Mouse (Mus musculus): ENCODE data around the gene Eps8.
"Not testable (repeated sequence)": the region's sequence is repeated elsewhere in the genome, so short reads cannot be mapped to it uniquely, and the experiment has no call there.

The Eps8 gene

DNA sequence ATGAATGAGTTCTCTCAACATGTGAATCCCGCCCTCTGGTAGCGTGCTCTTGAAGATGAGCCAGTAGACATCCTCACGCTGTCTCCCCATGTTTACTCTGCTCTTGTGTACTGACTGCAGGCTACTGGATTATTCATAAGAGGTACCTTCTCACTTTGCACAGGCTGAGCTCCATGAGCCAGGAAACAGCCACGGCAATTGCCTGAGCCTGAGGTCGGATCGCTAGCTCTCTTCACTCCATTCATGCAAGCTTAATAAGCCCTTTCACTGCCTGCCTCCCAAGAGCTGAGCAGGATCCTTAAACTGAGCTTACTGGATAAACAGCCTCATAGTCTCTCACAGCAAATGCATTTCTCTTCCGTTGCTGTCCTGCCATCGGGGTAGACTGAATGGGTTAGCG, 182.5 kb downstream of the Eps8 start:
- no peak for DNase-seq (ENCODE audit: low spot score)

DNA sequence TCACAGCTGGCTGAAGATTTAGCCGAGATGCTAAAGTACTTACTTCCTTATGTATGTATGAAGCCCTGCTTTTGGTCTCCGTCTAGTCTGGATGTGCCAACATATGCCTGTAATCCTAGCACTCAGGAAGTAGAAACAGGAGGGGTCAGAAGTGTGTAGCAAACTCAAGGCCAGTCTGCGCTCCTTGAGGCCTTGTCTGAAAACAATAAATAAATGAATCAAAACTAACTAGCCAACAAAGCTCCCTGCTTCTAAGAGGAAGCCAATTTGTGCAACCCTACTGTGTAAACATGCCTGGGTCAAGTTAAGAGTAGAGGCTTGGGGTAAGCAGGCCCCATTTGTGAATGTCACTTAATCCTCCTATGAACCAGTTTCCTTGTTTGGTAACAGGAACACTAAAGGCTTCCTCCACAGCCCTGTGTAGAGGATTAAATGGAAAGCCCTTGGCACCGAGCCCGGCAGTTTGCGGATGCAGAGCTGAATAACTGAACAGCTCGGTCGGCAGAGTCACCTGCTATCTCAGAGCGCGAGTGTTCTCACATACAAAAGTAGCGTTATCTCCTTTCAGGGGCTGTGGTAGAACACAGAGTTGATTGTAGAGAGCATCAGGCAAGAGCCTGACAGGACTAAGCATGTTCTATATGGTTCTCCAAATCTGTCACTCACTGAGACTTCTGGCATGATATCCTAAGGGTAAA, 183.6 kb downstream of the Eps8 start:
- DNase-seq (ENCODE audit: low spot score), result peak; percentile 81

DNA sequence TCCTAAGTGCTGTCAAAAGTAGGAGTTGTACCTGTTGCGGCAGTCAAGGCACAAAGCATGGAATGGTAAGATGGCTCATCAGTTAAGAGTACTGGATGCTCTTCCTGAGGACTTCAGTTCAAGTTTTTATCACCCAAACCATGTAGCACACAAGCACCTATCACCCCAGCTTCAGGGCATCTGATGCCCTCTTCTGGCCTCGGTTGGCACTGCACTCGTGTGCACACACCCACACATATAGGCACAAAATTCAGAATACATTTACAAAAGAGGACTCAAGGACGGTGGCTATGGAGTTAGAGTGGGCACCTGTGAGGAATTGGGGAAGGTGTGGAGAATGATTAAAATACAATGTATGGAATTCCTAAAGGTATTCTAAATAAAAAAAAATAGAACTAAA, 185.1 kb downstream of the Eps8 start:
- DNase-seq (ENCODE audit: low spot score), result no peak

DNA sequence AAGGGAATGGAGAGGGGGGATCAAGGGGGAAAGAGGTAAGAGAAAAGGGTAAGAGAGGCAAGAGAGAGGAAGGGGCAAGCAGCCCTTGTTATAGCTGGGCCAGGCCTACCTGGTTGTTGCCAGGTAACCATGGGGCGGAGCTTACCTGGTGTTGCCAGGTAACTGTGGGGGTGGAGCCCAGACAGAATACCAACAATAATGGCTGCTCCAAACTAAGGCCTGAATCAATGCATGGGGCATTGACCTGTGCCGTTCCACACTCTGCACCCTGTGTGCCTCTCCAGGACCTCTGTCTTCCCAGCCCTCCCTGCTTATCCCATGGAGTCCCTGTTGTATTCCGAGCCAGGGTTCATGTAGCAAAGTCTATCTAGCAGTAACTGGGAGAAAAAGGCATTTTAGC, 187.0 kb downstream of the Eps8 start:
- no peak for DNase-seq (ENCODE audit: low spot score)

DNA sequence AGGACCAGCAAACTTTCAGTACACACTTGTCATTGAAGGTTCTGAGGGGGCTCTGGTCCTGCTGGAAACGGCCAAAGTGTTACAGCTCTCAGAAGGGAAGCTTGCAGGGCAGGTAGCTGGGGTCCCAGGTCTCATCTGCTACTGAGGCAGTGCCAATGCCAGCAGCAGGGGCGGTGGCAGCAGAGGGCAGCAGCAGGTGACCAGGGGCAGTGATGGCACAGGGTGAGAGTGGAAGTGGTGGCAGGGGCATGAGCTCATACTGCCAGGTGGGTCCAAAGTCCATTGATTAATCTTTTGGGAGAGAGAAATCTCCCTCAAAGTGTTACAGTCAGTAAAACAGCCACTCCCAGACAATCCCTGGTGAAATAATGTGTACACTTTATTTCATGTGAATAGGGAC, 188.4 kb downstream of the Eps8 start:
- DNase-seq (ENCODE audit: low spot score), result no peak

DNA sequence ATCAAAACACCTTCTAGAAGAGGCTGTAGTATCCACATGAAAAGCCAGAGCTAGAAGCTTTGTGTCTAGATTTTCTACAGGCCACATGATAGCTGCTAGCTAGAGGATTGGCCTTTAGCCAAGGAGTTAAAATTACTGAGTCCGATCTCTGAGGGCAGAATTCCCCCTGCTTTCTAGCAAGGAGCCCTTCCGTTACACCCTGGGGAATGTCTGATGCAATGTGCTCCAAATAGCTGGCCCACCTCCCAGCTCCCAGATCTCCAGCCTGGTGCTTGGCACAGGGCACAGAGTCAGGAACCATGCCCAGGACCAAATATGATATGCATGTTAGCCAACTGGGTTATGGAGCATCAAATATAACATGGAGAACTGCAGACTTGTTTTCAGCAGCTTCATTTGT, 189.4 kb downstream of the Eps8 start:
- peak; percentile 50 for DNase-seq (ENCODE audit: low spot score)

DNA sequence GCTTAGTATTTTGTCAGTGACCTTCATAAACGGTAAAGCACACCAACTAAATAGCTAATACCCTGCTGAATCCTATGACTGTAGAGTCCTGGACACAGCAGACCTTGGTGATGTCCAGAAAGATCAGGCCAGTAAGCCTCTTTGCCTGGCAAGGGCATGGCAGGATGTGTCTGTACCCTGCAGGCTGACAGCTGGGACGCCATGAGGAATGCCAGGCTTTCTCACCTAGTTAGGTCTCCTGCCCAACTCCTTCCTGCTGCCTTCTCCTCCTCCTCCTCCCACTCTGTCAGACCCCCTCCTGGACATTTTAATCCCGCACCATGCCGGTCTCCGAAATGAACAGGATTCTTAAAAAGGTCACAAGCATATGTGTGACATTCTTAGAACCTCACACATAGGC, 190.9 kb downstream of the Eps8 start:
- no peak for DNase-seq (ENCODE audit: low spot score)

DNA sequence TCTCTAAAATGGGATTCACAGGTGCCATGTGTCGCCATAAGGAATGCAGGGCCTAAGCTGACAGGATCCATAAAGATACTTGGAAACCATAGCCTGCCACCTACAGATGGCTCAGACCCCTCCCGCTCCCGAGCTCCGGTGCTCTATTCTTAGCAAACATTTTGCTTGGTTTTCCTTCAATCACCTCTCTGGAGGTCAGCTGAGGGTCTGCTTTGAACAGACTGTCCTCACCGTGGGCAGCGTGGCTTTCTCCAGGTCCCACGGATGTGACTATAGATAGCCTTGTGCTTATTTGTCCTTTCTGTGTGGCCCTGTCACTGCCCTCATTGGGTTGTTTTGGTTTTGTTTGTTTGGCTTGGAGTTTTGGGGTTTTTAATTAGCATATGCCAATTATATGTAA, 196.5 kb downstream of the Eps8 start:
- DNase-seq (ENCODE audit: low spot score), result no peak

DNA sequence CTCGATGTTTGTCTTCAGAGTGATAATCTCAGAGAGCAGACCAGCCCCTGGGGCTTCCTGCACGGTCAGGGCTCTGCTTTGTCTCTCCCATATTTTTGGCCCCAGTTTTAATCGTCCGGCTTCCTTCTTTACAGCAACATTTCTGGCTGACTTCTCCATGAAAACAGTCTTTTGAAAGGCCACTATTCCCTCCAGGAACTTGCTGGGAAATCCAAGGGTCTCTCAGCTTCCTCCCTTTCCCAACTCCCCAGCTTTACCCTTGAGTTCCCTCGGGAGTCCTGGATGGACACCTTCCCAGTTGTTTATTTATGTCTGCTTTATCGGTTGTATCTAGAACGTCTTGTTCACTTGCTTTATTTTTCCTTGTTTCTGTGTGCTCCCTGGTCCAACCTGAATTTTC, 197.5 kb downstream of the Eps8 start:
- peak; percentile 31 for DNase-seq (ENCODE audit: low spot score)

DNA sequence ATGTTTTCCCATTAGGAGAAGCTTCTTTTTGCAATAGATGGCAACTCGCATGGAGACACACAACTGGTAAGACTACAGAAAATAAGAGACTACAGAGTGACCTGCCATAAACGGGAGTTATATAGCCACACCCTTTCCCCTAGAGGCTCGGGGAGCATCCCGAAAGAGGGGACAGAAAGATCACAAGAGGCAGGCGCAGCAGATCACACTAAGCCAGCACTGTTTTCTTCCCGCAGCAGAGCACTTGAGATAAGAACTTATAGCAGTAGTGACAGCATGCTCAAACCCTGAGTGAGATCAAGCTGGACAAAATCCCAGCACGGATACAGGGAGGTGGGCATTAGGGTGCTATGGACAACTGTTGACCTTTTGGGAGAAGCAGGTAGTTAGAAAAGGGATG, 198.6 kb downstream of the Eps8 start:
- no peak for DNase-seq (ENCODE audit: low spot score)

DNA sequence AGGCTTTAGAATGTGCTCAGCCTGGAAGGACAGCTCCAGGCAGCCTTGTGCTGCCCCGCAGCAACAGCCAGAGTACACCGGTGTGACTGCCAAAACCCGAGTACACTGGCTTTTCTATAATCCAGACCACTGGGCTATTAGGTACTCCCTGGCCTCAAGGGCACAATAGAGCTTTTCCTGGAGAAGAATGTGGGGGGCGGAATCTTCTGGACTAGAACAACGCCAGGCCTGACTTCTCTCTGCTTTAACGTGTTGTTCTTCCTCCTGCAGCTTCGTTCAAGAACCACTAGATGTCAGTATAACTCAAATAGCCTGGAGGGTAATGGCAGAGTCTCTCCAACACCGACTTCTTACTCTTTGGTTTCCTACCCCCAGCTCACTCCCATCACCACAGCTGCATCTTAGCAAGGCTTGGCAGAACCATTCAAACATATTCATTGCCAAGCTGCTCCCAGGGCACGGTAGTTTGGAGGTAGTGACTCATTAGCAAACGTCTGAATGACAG, 199.1 kb downstream of the Eps8 start:
- DNase-seq (ENCODE audit: low spot score), result peak; percentile 26

DNA sequence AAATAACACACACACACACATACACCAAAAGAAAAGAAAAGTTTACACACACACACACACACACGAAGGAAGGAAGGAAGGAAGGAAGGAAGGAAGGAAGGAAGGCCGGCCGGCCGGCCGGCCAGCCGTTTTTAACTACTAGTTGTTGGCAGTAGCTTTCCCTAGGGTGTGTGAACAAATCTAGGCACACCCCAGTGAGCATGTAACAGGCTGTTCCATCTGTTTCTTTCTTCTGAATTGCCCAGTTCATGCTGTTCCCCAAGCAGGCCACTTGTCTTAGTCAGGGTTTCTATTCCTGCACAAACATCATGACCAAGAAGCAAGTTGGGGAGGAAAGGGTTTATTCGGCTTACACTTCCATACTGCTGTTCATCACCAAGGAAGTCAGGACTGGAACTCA, 208.6 kb downstream of the Eps8 start:
- DNase-seq (ENCODE audit: low spot score), result not testable (repeated sequence)

DNA sequence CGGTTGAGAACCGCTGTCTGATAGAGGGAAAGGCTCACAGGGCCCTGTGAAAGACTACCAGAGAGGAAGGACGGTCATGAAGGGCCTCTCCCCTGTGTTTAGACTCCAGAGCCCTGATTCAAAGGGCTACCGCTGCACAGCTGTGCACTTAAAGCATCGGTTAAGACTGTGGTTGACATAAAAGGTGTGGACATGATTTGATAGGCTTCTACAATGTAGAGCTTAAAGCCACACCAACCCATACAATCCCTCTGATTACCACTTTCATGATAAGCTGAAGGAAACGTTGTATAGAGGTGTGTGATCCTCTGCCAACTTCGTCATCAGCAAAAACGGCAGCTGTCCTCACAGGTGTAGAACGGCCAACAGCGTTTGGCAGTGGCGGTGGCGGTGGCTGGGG, 211.6 kb downstream of the Eps8 start:
- no peak for DNase-seq (ENCODE audit: low spot score)

DNA sequence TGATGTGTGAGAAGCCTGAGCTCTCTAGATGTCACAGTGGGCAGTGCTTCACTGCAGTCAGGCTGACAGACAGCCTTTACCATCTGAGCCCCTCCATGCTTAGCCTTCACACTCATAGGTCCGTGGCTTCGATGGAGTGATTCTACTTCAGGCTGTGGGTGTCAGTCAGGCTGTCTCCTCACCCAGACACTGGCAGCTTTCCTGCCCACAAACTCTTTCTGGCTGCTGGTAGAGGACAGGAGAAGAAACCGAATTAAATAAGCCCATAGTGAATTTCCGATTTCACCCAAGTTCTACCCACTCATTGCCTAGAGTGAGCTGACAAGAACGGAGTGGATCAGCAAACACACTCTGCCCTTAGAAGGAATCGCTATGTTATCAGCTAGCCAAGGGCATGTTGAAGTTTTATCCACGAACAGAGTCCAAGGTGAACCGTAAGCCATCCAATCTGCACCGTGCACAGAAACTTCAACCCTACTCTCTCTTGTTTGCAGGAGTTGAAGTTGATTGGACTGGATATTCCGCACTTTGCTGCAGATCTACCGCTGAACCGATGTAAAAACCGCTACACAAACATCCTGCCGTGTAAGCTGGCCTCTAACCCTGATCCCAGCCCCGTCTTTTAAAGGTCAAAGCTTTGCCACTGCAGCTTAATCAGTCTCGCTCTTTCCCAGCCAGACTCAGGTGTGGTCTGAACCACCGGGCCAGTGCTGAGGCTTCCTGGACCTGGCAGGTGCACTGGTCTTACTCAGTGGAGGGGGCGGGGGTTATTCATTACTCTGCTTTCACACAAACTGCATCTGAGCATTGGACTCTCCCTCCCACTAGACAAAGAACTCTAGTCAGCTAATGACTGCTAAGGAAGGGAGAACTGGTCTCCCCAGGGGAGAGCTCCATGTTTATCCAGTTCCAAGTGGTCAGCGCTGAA, 213.9 kb downstream of the Eps8 start:
- no peak for DNase-seq (ENCODE audit: low spot score)

DNA sequence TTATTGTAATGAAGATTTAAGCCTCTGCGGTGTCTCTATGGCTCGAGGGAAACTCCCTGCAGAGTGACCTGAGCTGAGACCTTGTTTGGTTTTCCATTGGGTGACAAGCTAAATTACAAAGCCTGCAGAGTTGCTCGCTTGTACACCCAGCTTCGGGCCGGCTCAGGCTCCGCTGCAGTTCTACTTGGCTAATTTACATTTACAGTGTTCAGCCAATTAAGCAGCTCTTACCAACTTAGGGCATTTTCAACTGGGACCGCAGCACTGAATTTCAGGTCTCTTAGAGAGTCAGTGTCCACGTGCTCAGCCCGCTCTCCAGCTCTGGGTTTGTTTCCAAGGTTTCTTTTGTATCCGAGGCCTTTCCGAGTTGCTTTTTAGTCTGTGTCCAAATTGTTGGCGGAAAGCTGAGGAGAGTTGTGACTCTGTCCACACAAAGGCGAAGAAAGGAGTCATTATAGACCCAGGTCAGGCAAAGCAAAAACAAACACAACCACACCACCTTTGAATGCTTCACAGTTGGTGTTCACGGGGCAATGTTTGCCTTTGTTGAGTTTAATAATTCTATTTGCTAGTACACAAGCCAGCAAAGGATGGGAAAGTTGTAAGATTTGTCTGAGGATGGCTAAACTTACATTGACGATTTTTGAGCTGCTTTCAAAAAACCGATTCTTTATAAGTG, 216.6 kb downstream of the Eps8 start:
- no peak for DNase-seq (ENCODE audit: low spot score)

DNA sequence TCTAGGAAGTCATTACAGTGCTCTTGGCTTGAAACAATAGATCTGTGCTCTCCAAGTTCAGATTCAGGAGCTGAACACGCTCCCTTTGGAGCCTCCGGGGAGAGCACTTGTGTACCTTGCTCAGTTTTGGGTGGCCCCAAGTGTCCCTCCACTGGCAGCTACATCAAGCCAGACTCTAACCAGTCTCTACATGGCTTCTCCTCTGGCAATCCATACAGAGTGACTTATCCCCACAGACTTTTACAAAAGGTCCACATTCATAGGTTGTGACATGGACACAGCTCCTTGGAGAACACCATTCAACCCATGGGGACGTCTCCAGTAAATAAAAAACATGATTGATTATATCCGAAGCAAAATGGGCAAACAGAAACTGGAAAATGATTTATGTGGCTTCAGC, 217.2 kb downstream of the Eps8 start:
- no peak for DNase-seq (ENCODE audit: low spot score)

DNA sequence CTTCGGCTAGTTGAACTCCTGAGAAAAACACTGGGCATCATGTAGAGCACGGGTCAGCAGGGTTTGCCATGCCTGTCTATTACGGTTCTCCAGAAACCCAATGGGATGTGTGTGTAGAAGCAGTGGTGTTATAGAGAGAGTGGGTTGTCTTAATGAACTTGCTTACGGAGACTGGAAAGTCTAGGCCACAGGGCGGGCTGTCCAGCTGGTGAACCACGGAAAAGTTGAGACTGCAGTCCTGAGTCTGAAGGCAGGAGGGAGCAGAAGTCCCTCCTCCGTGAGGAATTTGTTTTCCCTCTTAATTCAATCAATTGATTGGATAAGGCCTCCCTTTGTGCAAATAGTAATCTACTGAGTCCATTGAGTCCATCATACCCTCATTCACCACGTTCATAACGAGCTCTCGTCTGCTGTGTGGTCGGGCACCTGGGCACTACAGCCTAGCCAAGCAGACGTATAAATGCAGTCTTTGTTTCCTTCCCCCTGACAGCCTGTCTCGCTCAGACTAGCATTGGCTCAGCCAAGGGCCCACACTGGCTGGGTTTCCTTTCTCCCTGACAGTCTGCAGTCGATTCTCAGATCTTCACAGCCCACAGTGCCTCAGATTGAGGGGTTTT, 221.0 kb downstream of the Eps8 start:
- no peak for DNase-seq (ENCODE audit: low spot score)

Data from ovary, postnatal 36 days (tissue).